Mouse (Mus musculus) CD4-positive, CD25-positive, alpha-beta regulatory T cell, adult 4 months (primary cell): ENCODE measurements around the gene Ugt1a6a. TPM values are rescaled to one million over a fixed set of nuclear protein-coding genes. Genes with fewer than 3 reads are reported as not detected.
"Not testable (repeated sequence)": the region's sequence is repeated elsewhere in the genome, so short reads cannot be mapped to it uniquely, and the experiment has no call there.

Source experiments
- ATAC-seq: one replicate; pipeline ENCODE4 v1.8.0; 2017
- polyA plus RNA-seq, 2 experiments: library from polyadenylated mRNA; unstranded; fragments of 100-300 nt; shearing (Covaris generic); gene quantifications; one replicate each; pipeline ENCODE4 v1.2.1; 2017

Ugt1a6a gene
- under 1 TPM; 0.13 to 0.75 TPM for polyA plus RNA-seq

- not testable (repeated sequence) for ATAC-seq
These were observed at the start of gene Ugt1a6a for GRCm38 (mm10) chr1:88134457-88135011. Gene Ugt1a6a, plus strand, starts transcription at chr1:88134809.

GRCm38 (mm10) chr1:88086125-88086524 lies 48.5 kb upstream of the Ugt1a6a start:
- no peak for ATAC-seq

- ATAC-seq, result no peak
These were observed 47.1 kb upstream of the Ugt1a6a start, which contains the start of gene Ugt1a8 for GRCm38 (mm10) chr1:88087513-88087912. Gene Ugt1a8, plus strand, starts transcription at chr1:88087813.

- no peak for ATAC-seq
These were observed 42.3 kb upstream of the Ugt1a6a start for GRCm38 (mm10) chr1:88092341-88092740.

- peak; percentile 23 for ATAC-seq
These were observed 40.3 kb upstream of the Ugt1a6a start for GRCm38 (mm10) chr1:88094270-88094676.

GRCm38 (mm10) chr1:88094941-88095492 lies 39.6 kb upstream of the Ugt1a6a start, which contains the start of gene Ugt1a7c:
Gene Ugt1a7c, plus strand, starts transcription at chr1:88095062.
- ATAC-seq, result no peak

- not testable (repeated sequence) for ATAC-seq
These were observed 36.1 kb upstream of the Ugt1a6a start for GRCm38 (mm10) chr1:88098546-88098945.

GRCm38 (mm10) chr1:88099691-88100090 lies 34.9 kb upstream of the Ugt1a6a start:
- not testable (repeated sequence) for ATAC-seq

- ATAC-seq, result not testable (repeated sequence)
These were observed 31.6 kb upstream of the Ugt1a6a start, which contains the start of gene Ugt1a6b for GRCm38 (mm10) chr1:88103019-88103418. Gene Ugt1a6b, plus strand, starts transcription at chr1:88103252.

- not testable (repeated sequence) for ATAC-seq
These were observed 30.7 kb upstream of the Ugt1a6a start for GRCm38 (mm10) chr1:88103697-88104468.

- no peak for ATAC-seq
These were observed 29.8 kb upstream of the Ugt1a6a start for GRCm38 (mm10) chr1:88104667-88105430.

- ATAC-seq, result no peak
These were observed 29.0 kb upstream of the Ugt1a6a start for GRCm38 (mm10) chr1:88105656-88106055.

- not testable (repeated sequence) for ATAC-seq
These were observed 25.5 kb upstream of the Ugt1a6a start for GRCm38 (mm10) chr1:88109027-88109557.

GRCm38 (mm10) chr1:88109604-88110003 lies 25.0 kb upstream of the Ugt1a6a start:
- not testable (repeated sequence) for ATAC-seq

- not testable (repeated sequence) for ATAC-seq
These were observed 21.8 kb upstream of the Ugt1a6a start for GRCm38 (mm10) chr1:88112769-88113168.

- not testable (repeated sequence) for ATAC-seq
These were observed 14.1 kb upstream of the Ugt1a6a start for GRCm38 (mm10) chr1:88120550-88120949.

GRCm38 (mm10) chr1:88121521-88121920 lies 13.1 kb upstream of the Ugt1a6a start:
- ATAC-seq, result not testable (repeated sequence)

- ATAC-seq, result not testable (repeated sequence)
These were observed 8.7 kb upstream of the Ugt1a6a start for GRCm38 (mm10) chr1:88125827-88126360.

- not testable (repeated sequence) for ATAC-seq
These were observed 5.5 kb upstream of the Ugt1a6a start for GRCm38 (mm10) chr1:88129091-88129490.

GRCm38 (mm10) chr1:88130223-88130622 lies 4.4 kb upstream of the Ugt1a6a start:
- not testable (repeated sequence) for ATAC-seq

GRCm38 (mm10) chr1:88133908-88134456 lies 627 bp upstream of the Ugt1a6a start:
- ATAC-seq, result peak; percentile 29
